Mouse (Mus musculus) megakaryocyte, embryonic 14.5 days (primary cell): ENCODE measurements at regions not wholly inside any gene's neighbourhood (a gene's known extent, or its start where the extent isn't known, plus 50 kb on each side); places are given as distances from the start of the nearest gene placed in this dataset.

Source experiments
- FLI1 ChIP-seq: IDR thresholded peaks from 2 replicates; pipeline ENCODE4 v1.6.1; 2012; ENCODE audit warnings: low read length, inconsistent platforms, mixed read lengths
- GATA1 ChIP-seq: IDR thresholded peaks from 3 replicates; pipeline ENCODE4 v1.6.1; 2012; ENCODE audit warnings: mixed read lengths, low read length, inconsistent platforms, borderline replicate concordance

DNA sequence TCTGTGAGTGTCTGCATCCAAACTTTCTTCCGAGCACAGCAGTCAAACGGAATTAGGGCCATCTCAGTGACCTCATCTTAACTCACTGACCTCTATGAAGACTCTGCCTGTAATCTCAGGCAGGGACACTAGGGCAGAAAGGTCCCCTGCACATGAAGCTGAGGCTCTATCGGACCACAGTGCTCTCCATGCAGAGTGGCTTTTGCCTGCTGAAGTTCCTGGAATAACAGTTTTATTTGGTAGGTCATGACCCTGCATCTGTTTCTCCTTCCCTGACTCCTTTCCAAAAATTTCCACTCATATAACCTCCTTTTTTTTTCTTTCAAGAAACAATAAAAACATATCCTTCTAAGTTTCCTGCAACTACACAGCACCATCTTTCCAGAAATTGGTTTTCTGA is 136.9 kb upstream of the Klf3 start:
- TF ChIP-seq GATA1 (no peak), FLI1 (no peak)
